Mouse (Mus musculus): ENCODE data around the gene Sh3bp5.

Gene Sh3bp5

DNA sequence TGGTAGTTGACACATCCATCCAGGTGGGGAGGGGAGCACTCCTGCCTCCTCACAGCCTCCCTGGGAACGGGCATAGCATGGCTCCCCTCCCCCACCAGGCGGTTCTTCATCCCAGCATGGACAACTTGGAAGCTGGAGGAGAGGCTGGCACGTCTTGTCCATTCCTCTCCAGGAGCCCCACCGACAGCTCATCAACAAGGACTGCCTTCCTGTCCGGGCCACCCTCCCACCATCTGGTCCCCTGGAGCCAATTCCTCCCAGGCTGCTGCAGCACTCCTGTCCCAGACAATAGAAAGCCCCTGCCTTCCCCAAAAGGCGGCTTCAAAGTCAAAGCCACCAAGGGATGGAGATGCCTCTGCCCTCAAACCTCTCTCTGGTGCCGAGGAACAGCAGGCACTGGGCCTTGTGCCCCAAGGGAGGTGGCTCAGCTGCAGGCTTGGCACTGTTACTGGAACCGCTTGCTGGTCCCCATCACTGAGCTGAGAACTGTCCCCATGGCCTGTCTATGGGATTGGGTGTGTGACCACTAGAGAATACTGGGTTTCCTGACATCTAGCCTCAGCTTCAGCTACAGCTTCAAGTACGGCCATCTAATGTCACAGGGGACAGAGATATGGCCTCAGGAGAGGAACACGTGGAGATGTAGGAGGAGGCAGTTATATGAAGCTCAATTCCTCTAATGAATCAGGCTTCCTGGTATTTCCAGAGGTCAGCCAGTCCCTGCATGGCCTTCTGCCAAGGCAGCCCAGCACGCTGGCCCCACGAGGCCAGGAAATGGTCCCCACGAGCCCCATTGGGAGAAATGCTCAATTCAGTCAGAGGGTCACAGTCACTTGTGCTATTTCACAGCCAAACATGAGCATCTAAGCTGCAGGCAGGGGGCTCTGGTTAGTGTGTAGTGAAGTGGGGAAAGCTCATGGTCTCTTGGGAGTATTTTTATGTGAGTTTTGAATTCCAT lies 51.2 kb downstream of the Sh3bp5 start:
- DNase-seq (ENCODE audit: low read depth, low spot score): no peak
- Histone ChIP-seq H3K36me3 (ENCODE audit: control insufficient read depth, insufficient read depth, low read length, poor library complexity, severe bottlenecking) (peaks cover 18% of the 10 kb centered on the region), H3K27me3 (ENCODE audit: control insufficient read depth, insufficient read depth, low read length, poor library complexity, severe bottlenecking) (no peaks in the 10 kb centered on the region)

- Histone ChIP-seq H3K27me3 (ENCODE audit: control insufficient read depth, insufficient read depth, low read length, poor library complexity, severe bottlenecking) (no peaks in the 10 kb centered on the region), H3K36me3 (ENCODE audit: control insufficient read depth, insufficient read depth, low read length, poor library complexity, severe bottlenecking) (peaks cover 22% of the 10 kb centered on the region)
- DNase-seq (ENCODE audit: low read depth, low spot score): no peak
Observed at GRCm38 (mm10) chr14:31383470-31384050, 52.3 kb downstream of the Sh3bp5 start.

- no peaks in the 10 kb centered on the region for H3K27me3 ChIP-seq (ENCODE audit: control insufficient read depth, insufficient read depth, low read length, poor library complexity, severe bottlenecking)
- DNase-seq (ENCODE audit: low read depth, low spot score): no peak
- H3K36me3 ChIP-seq (ENCODE audit: control insufficient read depth, insufficient read depth, low read length, poor library complexity, severe bottlenecking): peaks cover 27% of the 10 kb centered on the region
Observed at GRCm38 (mm10) chr14:31382276-31382675, 53.6 kb downstream of the Sh3bp5 start.

DNA sequence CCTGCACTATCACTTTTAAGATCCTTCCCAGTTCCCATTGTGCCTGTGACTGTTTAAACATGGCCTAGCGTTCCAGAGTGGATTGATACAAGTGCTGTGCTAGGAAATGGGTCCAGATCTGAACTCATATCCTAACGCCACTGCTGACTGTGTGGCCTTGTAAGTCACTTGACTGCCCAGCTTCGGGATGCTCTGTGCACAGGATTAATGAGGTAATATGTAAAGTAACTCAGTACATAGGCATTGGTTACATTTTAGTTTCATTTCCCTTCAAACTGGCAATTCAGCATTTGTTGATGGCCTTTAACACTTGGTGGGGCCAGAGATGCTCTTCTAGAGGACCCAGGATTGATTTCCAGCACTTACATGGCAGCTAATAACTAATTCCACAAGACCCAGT lies 59.5 kb downstream of the Sh3bp5 start:
- no peaks in the 10 kb centered on the region for H3K27me3 ChIP-seq (ENCODE audit: control insufficient read depth, insufficient read depth, low read length, poor library complexity, severe bottlenecking)
- peaks cover 27% of the 10 kb centered on the region for H3K36me3 ChIP-seq (ENCODE audit: control insufficient read depth, insufficient read depth, low read length, poor library complexity, severe bottlenecking)
- peak; percentile 63 for DNase-seq (ENCODE audit: low read depth, low spot score)

- H3K27me3 ChIP-seq (ENCODE audit: control insufficient read depth, insufficient read depth, low read length, poor library complexity, severe bottlenecking): no peaks in the 10 kb centered on the region
- DNase-seq (ENCODE audit: low read depth, low spot score): peak; percentile 26
- peaks cover 39% of the 10 kb centered on the region for H3K36me3 ChIP-seq (ENCODE audit: control insufficient read depth, insufficient read depth, low read length, poor library complexity, severe bottlenecking)
Observed at GRCm38 (mm10) chr14:31374390-31374789, 61.5 kb downstream of the Sh3bp5 start.

DNA sequence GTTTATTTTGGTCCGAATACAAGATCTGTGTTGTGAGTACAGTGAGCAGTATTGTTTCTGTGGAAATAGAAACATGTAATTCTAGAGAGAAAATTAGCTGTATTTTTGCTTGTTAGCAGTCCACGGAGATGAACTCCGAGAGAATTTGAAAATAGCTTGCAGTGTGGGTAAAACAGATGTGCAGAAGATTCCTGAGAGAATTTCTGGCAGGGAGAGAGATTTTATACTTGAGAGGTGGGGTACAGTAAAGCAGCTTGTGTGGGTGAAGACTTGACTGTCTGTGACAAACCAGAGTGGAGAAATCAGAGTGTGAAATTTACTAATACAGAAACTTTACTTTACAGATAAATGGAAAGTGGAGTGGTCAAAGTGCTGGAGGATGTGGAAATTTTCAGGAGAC lies 66.5 kb downstream of the Sh3bp5 start:
- DNase-seq (ENCODE audit: low read depth, low spot score): no peak
- Histone ChIP-seq H3K27me3 (ENCODE audit: control insufficient read depth, insufficient read depth, low read length, poor library complexity, severe bottlenecking) (no peaks in the 10 kb centered on the region), H3K36me3 (ENCODE audit: control insufficient read depth, insufficient read depth, low read length, poor library complexity, severe bottlenecking) (peaks cover 23% of the 10 kb centered on the region)

- no peak for DNase-seq (ENCODE audit: low read depth, low spot score)
- Histone ChIP-seq H3K36me3 (ENCODE audit: control insufficient read depth, insufficient read depth, low read length, poor library complexity, severe bottlenecking) (peaks cover 25% of the 10 kb centered on the region), H3K27me3 (ENCODE audit: control insufficient read depth, insufficient read depth, low read length, poor library complexity, severe bottlenecking) (no peaks in the 10 kb centered on the region)
Observed at GRCm38 (mm10) chr14:31367951-31368350, 67.9 kb downstream of the Sh3bp5 start.

GRCm38 (mm10) chr14:31365350-31365749 lies 70.5 kb downstream of the Sh3bp5 start:
- DNase-seq (ENCODE audit: low read depth, low spot score): peak; percentile 89
- Histone ChIP-seq H3K36me3 (ENCODE audit: control insufficient read depth, insufficient read depth, low read length, poor library complexity, severe bottlenecking) (peaks cover 20% of the 10 kb centered on the region), H3K27me3 (ENCODE audit: control insufficient read depth, insufficient read depth, low read length, poor library complexity, severe bottlenecking) (no peaks in the 10 kb centered on the region)

DNA sequence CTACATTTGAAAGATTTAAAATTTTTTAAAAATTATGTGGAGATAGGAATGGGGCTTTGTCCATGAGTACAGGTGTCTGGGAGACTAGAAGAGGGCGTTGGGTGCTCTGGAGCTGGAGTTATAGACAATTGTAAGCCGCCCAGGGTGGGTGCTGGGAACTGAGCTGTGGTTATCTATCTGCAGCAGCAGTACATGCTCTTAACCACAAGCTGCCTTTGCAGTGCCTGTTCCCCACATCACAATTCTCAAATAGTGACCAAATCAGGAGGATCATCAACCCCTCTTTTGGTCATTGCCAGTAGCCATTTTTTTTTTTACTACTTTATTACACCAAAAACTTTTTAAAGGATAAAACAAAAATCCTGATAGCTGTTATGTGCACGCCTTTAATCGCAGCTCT lies 71.3 kb downstream of the Sh3bp5 start:
- H3K36me3 ChIP-seq (ENCODE audit: control insufficient read depth, insufficient read depth, low read length, poor library complexity, severe bottlenecking): peaks cover 18% of the 10 kb centered on the region
- no peak for DNase-seq (ENCODE audit: low read depth, low spot score)
- H3K27me3 ChIP-seq (ENCODE audit: control insufficient read depth, insufficient read depth, low read length, poor library complexity, severe bottlenecking): no peaks in the 10 kb centered on the region

DNA sequence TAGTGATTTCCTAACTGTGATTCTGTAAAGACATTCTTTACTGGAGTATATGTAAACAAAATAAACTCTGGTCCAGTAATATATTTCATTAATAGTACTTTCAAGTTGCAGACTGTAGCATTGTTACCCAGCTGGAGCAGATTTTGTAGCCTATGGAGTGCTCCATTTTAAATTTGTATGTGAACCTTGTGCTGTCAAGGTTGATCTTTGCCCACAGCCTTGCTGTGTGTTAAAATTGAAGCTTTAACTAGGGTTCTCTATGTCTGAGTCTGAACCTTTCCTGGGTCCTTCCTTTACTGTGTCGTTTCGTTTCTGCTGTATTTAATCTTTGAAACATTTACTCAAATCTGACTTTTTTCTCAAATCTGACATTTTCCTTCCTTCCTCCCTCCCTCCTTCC lies 73.6 kb downstream of the Sh3bp5 start:
- H3K36me3 ChIP-seq (ENCODE audit: control insufficient read depth, insufficient read depth, low read length, poor library complexity, severe bottlenecking): peaks cover 13% of the 10 kb centered on the region
- DNase-seq (ENCODE audit: low read depth, low spot score): no peak
- no peaks in the 10 kb centered on the region for H3K27me3 ChIP-seq (ENCODE audit: control insufficient read depth, insufficient read depth, low read length, poor library complexity, severe bottlenecking)

- no peaks in the 10 kb centered on the region for H3K27me3 ChIP-seq (ENCODE audit: control insufficient read depth, insufficient read depth, low read length, poor library complexity, severe bottlenecking)
- no peak for DNase-seq (ENCODE audit: low read depth, low spot score)
- peaks cover 13% of the 10 kb centered on the region for H3K36me3 ChIP-seq (ENCODE audit: control insufficient read depth, insufficient read depth, low read length, poor library complexity, severe bottlenecking)
Observed at GRCm38 (mm10) chr14:31345367-31345766, 90.5 kb downstream of the Sh3bp5 start.

DNA sequence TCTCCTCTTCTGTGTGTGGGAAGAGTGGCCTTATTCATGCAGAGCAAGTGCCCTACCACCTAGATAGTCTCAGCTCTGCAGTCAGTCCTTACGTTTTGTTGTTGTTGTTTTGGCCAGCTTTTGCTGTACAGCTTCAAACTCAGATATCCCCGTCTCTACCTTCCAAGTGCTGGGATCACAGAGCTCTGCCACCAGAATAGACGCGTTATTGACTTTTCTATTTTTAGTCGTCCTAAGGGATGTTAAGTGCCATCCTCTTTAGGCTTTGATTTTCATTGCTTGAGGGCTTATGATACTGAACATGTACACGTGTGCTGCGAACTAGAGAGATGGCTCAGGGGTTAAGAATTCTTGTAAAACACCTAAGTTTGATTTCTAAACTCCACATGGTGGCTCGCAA lies 92.6 kb downstream of the Sh3bp5 start:
- Histone ChIP-seq H3K27me3 (ENCODE audit: control insufficient read depth, insufficient read depth, low read length, poor library complexity, severe bottlenecking) (no peaks in the 10 kb centered on the region), H3K36me3 (ENCODE audit: control insufficient read depth, insufficient read depth, low read length, poor library complexity, severe bottlenecking) (peaks cover 13% of the 10 kb centered on the region)
- no peak for DNase-seq (ENCODE audit: low read depth, low spot score)

GRCm38 (mm10) chr14:31337947-31338346 lies 97.9 kb downstream of the Sh3bp5 start:
- Histone ChIP-seq H3K36me3 (ENCODE audit: control insufficient read depth, insufficient read depth, low read length, poor library complexity, severe bottlenecking) (peaks cover 7% of the 10 kb centered on the region; the same call in 1 of the 2 replicates), H3K27me3 (ENCODE audit: control insufficient read depth, insufficient read depth, low read length, poor library complexity, severe bottlenecking) (no peaks in the 10 kb centered on the region)
- DNase-seq (ENCODE audit: low read depth, low spot score): no peak

DNA sequence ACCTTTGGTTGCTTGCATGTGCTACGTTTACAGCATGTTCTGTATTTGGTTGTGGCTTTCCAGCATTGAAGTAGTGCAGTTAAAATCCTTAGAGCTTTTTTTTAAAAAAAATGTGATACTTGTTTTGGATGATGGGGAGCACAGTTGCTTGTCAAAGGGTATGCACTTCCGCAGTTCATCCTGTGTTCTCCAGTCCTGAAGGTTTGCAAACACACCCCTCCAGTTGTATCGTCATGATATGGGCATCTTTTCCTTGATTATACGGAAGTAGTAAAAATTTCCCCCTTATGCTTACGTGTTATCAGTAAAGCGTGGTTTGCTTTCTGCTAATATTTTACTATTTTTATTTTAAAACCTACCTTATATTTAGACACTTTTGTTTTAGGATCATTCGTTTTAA lies 98.5 kb downstream of the Sh3bp5 start:
- no peaks in the 10 kb centered on the region for H3K27me3 ChIP-seq (ENCODE audit: control insufficient read depth, insufficient read depth, low read length, poor library complexity, severe bottlenecking)
- H3K36me3 ChIP-seq (ENCODE audit: control insufficient read depth, insufficient read depth, low read length, poor library complexity, severe bottlenecking): peaks cover 6% of the 10 kb centered on the region; the same call in 1 of the 2 replicates
- peak; percentile 47 for DNase-seq (ENCODE audit: low read depth, low spot score)

DNA sequence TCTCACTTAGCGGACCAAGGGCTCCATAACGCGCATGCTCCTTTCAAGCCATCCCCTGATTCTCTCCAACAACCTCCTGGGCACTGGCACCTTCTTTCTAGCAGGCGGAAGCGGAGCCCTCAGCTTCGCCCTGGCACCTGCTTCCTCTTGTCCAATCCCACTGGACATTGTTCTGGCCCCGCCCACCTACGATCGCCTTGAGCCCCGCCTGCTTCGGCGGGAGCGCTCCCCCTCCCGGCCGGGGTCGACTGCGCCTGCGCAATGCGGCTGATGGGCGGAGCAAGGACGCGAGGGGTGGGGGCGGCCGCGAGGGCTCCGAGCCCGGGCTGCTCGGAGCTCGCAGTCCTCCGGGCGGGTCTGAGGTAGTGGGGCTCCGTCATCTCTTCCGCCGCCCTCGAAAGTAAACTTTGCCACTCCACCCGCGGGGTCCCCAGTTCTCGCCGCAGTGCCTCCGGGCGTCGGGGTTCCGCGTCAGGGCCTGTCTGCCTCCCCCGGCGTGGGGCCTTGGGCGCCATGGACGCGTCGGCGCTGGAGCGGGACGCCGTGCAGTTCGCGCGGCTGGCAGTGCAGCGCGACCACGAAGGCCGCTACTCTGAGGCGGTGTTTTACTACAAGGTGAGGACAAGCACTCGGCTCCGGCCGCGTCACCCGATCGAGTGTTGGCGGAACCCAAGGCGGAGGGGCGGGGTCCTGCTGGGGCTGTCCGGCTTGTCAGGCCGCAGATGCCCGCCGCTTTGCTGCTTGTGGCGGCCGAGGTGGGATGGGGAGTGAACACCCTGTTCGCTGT lies 99.3 kb downstream of the Sh3bp5 start, which contains the start of gene Capn7:
Gene Capn7 (plus strand): TSS at position 270 of the 787 bp plus-strand sequence.
- Histone ChIP-seq H3K36me3 (ENCODE audit: control insufficient read depth, insufficient read depth, low read length, poor library complexity, severe bottlenecking) (peaks cover 6% of the 10 kb centered on the region; the same call in 1 of the 2 replicates), H3K27me3 (ENCODE audit: control insufficient read depth, insufficient read depth, low read length, poor library complexity, severe bottlenecking) (no peaks in the 10 kb centered on the region)
- peak; percentile 99 for DNase-seq (ENCODE audit: low read depth, low spot score)
